Mouse (Mus musculus) midbrain, postnatal 0 days (tissue): ENCODE measurements around the gene Clic1. TPM values are rescaled to one million over a fixed set of nuclear protein-coding genes. Genes with fewer than 3 reads are reported as not detected.
A peak's percentile ranks its signal among the peaks of the same experiment; 100 is the strongest.

Experiments
- ATAC-seq: fragments of 200-750 bp; cut with Nextera tagmentation; 2 replicates; pipeline ENCODE4 v1.8.0; 2017; ENCODE audit warnings: moderate number of reproducible peaks, mild to moderate bottlenecking, moderate TSS enrichment, moderate library complexity; ENCODE audit not compliant: low FRiP score
- DNase-seq: peaks from one replicate; pipeline ENCODE4 v3.0.0-alpha.2; 2015; ENCODE audit warnings: low spot score
- H3K27ac ChIP-seq: fragments of 300-500 bp; sonication (generic); 2 replicates; pipeline ENCODE4 v1.5.1; 2014; ENCODE audit warnings: low read depth, mild to moderate bottlenecking, low read length, mixed read lengths
- H3K27me3 ChIP-seq: fragments of 300-500 bp; sonication (generic); 2 replicates; pipeline ENCODE4 v1.6.1; 2014; ENCODE audit warnings: low read length, control low read depth, mixed read lengths; ENCODE audit not compliant: insufficient read depth
- H3K36me3 ChIP-seq: fragments of 300-500 bp; sonication (generic); 2 replicates; pipeline ENCODE4 v1.6.1; 2014; ENCODE audit warnings: low read length, control low read depth, mixed read lengths; ENCODE audit not compliant: insufficient read depth
- H3K4me1 ChIP-seq: fragments of 300-500 bp; sonication (generic); 2 replicates; pipeline ENCODE4 v1.6.1; 2014; ENCODE audit warnings: mild to moderate bottlenecking, control low read depth, antibody characterized with exemption, low read length, mixed read lengths; ENCODE audit not compliant: insufficient read depth
- H3K4me2 ChIP-seq: fragments of 300-500 bp; sonication (generic); 2 replicates; pipeline ENCODE4 v1.6.1; 2014; ENCODE audit warnings: low read depth, mild to moderate bottlenecking, low read length, mixed read lengths; ENCODE audit not compliant: poor library complexity, severe bottlenecking
- H3K4me3 ChIP-seq: fragments of 300-500 bp; sonication (generic); 2 replicates; pipeline ENCODE4 v1.5.1; 2014; ENCODE audit warnings: low read depth, mild to moderate bottlenecking, low read length, moderate library complexity
- H3K9ac ChIP-seq: fragments of 300-500 bp; sonication (generic); replicated peaks from 2 replicates; pipeline ENCODE4 v1.6.1; 2014; ENCODE audit warnings: mild to moderate bottlenecking, low read length, moderate library complexity, mixed read lengths; ENCODE audit not compliant: poor library complexity, severe bottlenecking
- H3K9me3 ChIP-seq: fragments of 300-500 bp; sonication (generic); 2 replicates; pipeline ENCODE4 v1.6.1; 2016; ENCODE audit warnings: low read length, control low read depth
- CTCF ChIP-seq: IDR thresholded peaks from 2 replicates; pipeline ENCODE4 v1.5.1; 2016; ENCODE audit warnings: antibody characterized with exemption, mild to moderate bottlenecking
- WGBS: fragments of 180-500 bp; shearing (Covaris S2); extraction: QIAGEN DNeasy Blood & Tissue Kit; methylation state at CpG from one replicate; pipeline ENCODE4 v1.1.7; 2014; 5-methylcytosine and 5-hydroxymethylcytosine counted together
- polyA plus RNA-seq: library from polyadenylated mRNA; unstranded; fragments of >200 nt; fragmentation: Nextera tagmentation; extraction: Ambion mirVana; gene quantifications from 2 replicates; pipeline ENCODE4 v1.2.1, GENCODE M21; 2015
- total RNA-seq: library from RNA; depleted of rRNA; stranded (reverse); fragments of >200 nt; gene quantifications from 2 replicates; pipeline ENCODE4 v1.2.3, GENCODE M21; 2014; rRNA removed

Gene Clic1
- total RNA-seq = 28.0 and 33.4 TPM in 2 replicates
- 40.0 and 41.9 TPM in 2 replicates for polyA plus RNA-seq

- Histone ChIP-seq H3K27me3 (no peaks in the 10 kb centered on the region), H3K4me3 (peak within 1 kb of the TSS; percentile 31), H3K9me3 (no peaks in the 10 kb centered on the region), H3K9ac (peak within 1 kb of the TSS; percentile 51), H3K4me1 (no peaks in the 10 kb centered on the region; the same call in 1 of the 2 replicates), H3K27ac (peak within 1 kb of the TSS; percentile 73), H3K4me2 (peak within 1 kb of the TSS; percentile 54), H3K36me3 (no peaks in the 10 kb centered on the region)
- DNase-seq = peak; percentile 76
- TF ChIP-seq CTCF = peak; percentile 28; the same call in 1 of the 2 replicates
- WGBS = 7% methylated on average over 11 of the region's 11 CpGs
- no peak for ATAC-seq
Observed at GRCm38 (mm10) chr17:35049561-35050016, at the start of gene Clic1. Clic1 (plus strand) TSS chr17:35049966.

- Histone ChIP-seq H3K4me1 (peaks cover 6% of the 10 kb centered on the region), H3K4me3 (peak within 1 kb of the TSS; percentile 85), H3K9ac (peak within 1 kb of the TSS; percentile 94), H3K27ac (peak within 1 kb of the TSS; percentile 93), H3K36me3 (peaks cover 14% of the 10 kb centered on the region), H3K27me3 (no peaks in the 10 kb centered on the region), H3K4me2 (peak within 1 kb of the TSS; percentile 94), H3K9me3 (no peaks in the 10 kb centered on the region)
- ATAC-seq (peak; percentile 86), DNase-seq (peak; percentile 85)
- TF ChIP-seq CTCF = no peak
- WGBS = under 1% methylated on average over 82 of the region's 83 CpGs
Observed at GRCm38 (mm10) chr17:35000717-35001451, 48.9 kb upstream of the Clic1 start, which contains the start of gene Vars. Vars (plus strand) TSS chr17:35000987.

- Histone ChIP-seq H3K4me1 (peaks cover 6% of the 10 kb centered on the region), H3K27ac (peak overlapping the region; percentile 93), H3K4me3 (peak overlapping the region; percentile 85), H3K4me2 (peak overlapping the region; percentile 94), H3K36me3 (peaks cover 15% of the 10 kb centered on the region), H3K9me3 (no peaks in the 10 kb centered on the region), H3K9ac (peak overlapping the region; percentile 94), H3K27me3 (no peaks in the 10 kb centered on the region)
- TF ChIP-seq CTCF = no peak
- ATAC-seq = peak; percentile 22
- DNase-seq = peak; percentile 33
- under 1% methylated on average over 35 of the region's 35 CpGs for WGBS
Observed at GRCm38 (mm10) chr17:35001452-35002152, 48.2 kb upstream of the Clic1 start.

GRCm38 (mm10) chr17:35002153-35002865 is 47.5 kb upstream of the Clic1 start:
- WGBS = 12% methylated on average over 12 of the region's 12 CpGs
- DNase-seq (no peak), ATAC-seq (no peak)
- no peak for TF ChIP-seq CTCF
- Histone ChIP-seq H3K27me3 (no peaks in the 10 kb centered on the region), H3K4me1 (peaks cover 6% of the 10 kb centered on the region), H3K9me3 (no peaks in the 10 kb centered on the region), H3K27ac (no peak overlapping the region), H3K4me3 (peak overlapping the region; percentile 85), H3K9ac (peak overlapping the region; percentile 46), H3K4me2 (peak overlapping the region; percentile 94), H3K36me3 (peaks cover 15% of the 10 kb centered on the region)

GRCm38 (mm10) chr17:35003022-35003838 is 46.5 kb upstream of the Clic1 start:
- H3K4me3 ChIP-seq = no peak overlapping the region
- H3K4me2 ChIP-seq = no peak overlapping the region
- WGBS = 77% methylated on average over 9 of the region's 9 CpGs
- DNase-seq = no peak
- H3K9ac ChIP-seq = peak overlapping the region; percentile 46; the same call in 1 of the 2 replicates
- H3K36me3 ChIP-seq = peaks cover 15% of the 10 kb centered on the region
- H3K4me1 ChIP-seq = peaks cover 6% of the 10 kb centered on the region
- H3K9me3 ChIP-seq = no peaks in the 10 kb centered on the region
- no peak for ATAC-seq
- no peak for TF ChIP-seq CTCF
- H3K27me3 ChIP-seq = no peaks in the 10 kb centered on the region
- no peak overlapping the region for H3K27ac ChIP-seq
